ENCODE assay signal across 9 mouse cellular contexts in genomic region chr19:50440246-50440910, GRCm38 (mm10).
DNase-seq lines count a peak whose midpoint lies in the region; ATAC-seq and TF ChIP-seq lines count a peak whose summit lies in the region.
"Had no signal": no experiment of that assay in that cellular context is flagged by ENCODE, and none has a peak within 500 bp of the region (broad histone marks: within the 10 kb centered on the region; RNA-seq: fewer than 3 reads in every experiment).

No protein-coding gene starts in this region.

- no peak for TF ChIP-seq CTCF in lung, embryonic 14.5 days (IDR thresholded peaks at IDR 0.05; ENCODE audit: low read depth)
- no peak for TF ChIP-seq CTCF in hindbrain, postnatal 0 days (IDR thresholded peaks at IDR 0.05; ENCODE audit: low read depth)

- peak; percentile 9 for DNase-seq in lung, embryonic 14.5 days
- no peak for DNase-seq in lung, postnatal 4 days
- peak; percentile 29 for DNase-seq in embryonic facial prominence, embryonic 14.5 days (ENCODE audit: low spot score)
- peak; percentile 63 for DNase-seq in hindbrain, postnatal 0 days (ENCODE audit: low spot score)
- no peak for DNase-seq in spleen, postnatal 4 days (ENCODE audit: low spot score in 2 of 2)
- no peak for DNase-seq in lung, postnatal 36 days
- no peak for DNase-seq in spleen, postnatal 36 days (ENCODE audit: low spot score in 2 of 2)

- peak overlapping the region; percentile 31 for H3K4me2 ChIP-seq in lung, embryonic 14.5 days
- H3K4me2 ChIP-seq in embryonic facial prominence, embryonic 14.5 days (ENCODE audit: low read depth, low read length), result peak overlapping the region; percentile 42
- peak overlapping the region; percentile 45 for H3K4me2 ChIP-seq in hindbrain, postnatal 0 days (ENCODE audit: low read depth, low read length)
- peak overlapping the region; percentile 50 for H3K4me2 ChIP-seq in neural tube, embryonic 15.5 days

- H3K4me3 ChIP-seq in lung, embryonic 14.5 days (ENCODE audit: low read depth, low read length), result no peak overlapping the region; the same call in 1 of the 2 replicates
- no peak overlapping the region for H3K4me3 ChIP-seq in embryonic facial prominence, embryonic 14.5 days (ENCODE audit: low read depth, low read length)
- H3K4me3 ChIP-seq in hindbrain, postnatal 0 days (ENCODE audit: low read length), result peak overlapping the region; percentile 6; the same call in 1 of the 2 replicates
- H3K4me3 ChIP-seq in neural tube, embryonic 15.5 days (replicated peaks), result peak overlapping the region; percentile 16
- H3K4me3 ChIP-seq: megakaryocyte, embryonic 14.5 days had no signal

- H3K9ac ChIP-seq in lung, embryonic 14.5 days, result no peak overlapping the region
- H3K9ac ChIP-seq in embryonic facial prominence, embryonic 14.5 days (ENCODE audit: low read depth, low read length), result no peak overlapping the region
- H3K9ac ChIP-seq in hindbrain, postnatal 0 days (replicated peaks; ENCODE audit: low read length), result no peak overlapping the region
- 0 out of 2 replicates have a peak overlapping the region, but pooled peaks have one; percentile 8 for H3K9ac ChIP-seq in neural tube, embryonic 15.5 days (replicated peaks)

- WGBS in lung, embryonic 14.5 days, result 5% methylated on average over 11 of the region's 11 CpGs
- 3% methylated on average over 11 of the region's 11 CpGs for WGBS in embryonic facial prominence, embryonic 14.5 days
- WGBS in hindbrain, postnatal 0 days, result 4% methylated on average over 11 of the region's 11 CpGs
- 2% methylated on average over 11 of the region's 11 CpGs for WGBS in neural tube, embryonic 15.5 days

- ATAC-seq in lung, embryonic 14.5 days (ENCODE audit: insufficient read depth), result no peak
- ATAC-seq in embryonic facial prominence, embryonic 14.5 days (ENCODE audit: low read depth), result no peak
- ATAC-seq in hindbrain, postnatal 0 days, result no peak; the same call in 1 of the 2 replicates
- ATAC-seq in neural tube, embryonic 15.5 days (ENCODE audit: low FRiP score), result peak; percentile 32; the same call in 1 of the 2 replicates

- H3K4me1 ChIP-seq in lung, embryonic 14.5 days (ENCODE audit: insufficient read depth), result no peaks in the 10 kb centered on the region
- peaks cover 2% of the 10 kb centered on the region; the same call in 1 of the 2 replicates for H3K4me1 ChIP-seq in embryonic facial prominence, embryonic 14.5 days (ENCODE audit: control insufficient read depth, insufficient read depth, low read length)
- H3K4me1 ChIP-seq in hindbrain, postnatal 0 days (ENCODE audit: insufficient read depth, low read length), result peaks cover 7% of the 10 kb centered on the region; the same call in 1 of the 2 replicates
- H3K4me1 ChIP-seq in neural tube, embryonic 15.5 days, result peaks cover 42% of the 10 kb centered on the region
- H3K4me1 ChIP-seq: megakaryocyte, embryonic 14.5 days had no signal

- no peaks in the 10 kb centered on the region for H3K9me3 ChIP-seq in lung, embryonic 14.5 days (ENCODE audit: low read depth, low read length)
- H3K9me3 ChIP-seq in embryonic facial prominence, embryonic 14.5 days (ENCODE audit: control insufficient read depth, low read length), result no peaks in the 10 kb centered on the region
- H3K9me3 ChIP-seq in hindbrain, postnatal 0 days (ENCODE audit: low read length), result no peaks in the 10 kb centered on the region
- no peaks in the 10 kb centered on the region for H3K9me3 ChIP-seq in neural tube, embryonic 15.5 days (replicated peaks)

- H3K27me3 ChIP-seq in lung, embryonic 14.5 days (ENCODE audit: insufficient read depth, low read length), result no peaks in the 10 kb centered on the region
- H3K27me3 ChIP-seq in embryonic facial prominence, embryonic 14.5 days (replicated peaks; ENCODE audit: control insufficient read depth, insufficient read depth, low read length), result no peaks in the 10 kb centered on the region
- no peaks in the 10 kb centered on the region for H3K27me3 ChIP-seq in hindbrain, postnatal 0 days (ENCODE audit: insufficient read depth, low read length)
- no peaks in the 10 kb centered on the region for H3K27me3 ChIP-seq in neural tube, embryonic 15.5 days (replicated peaks)
- H3K27me3 ChIP-seq: megakaryocyte, embryonic 14.5 days had no signal

- H3K27ac ChIP-seq in lung, embryonic 14.5 days (ENCODE audit: low read depth), result no peak overlapping the region
- no peak overlapping the region for H3K27ac ChIP-seq in embryonic facial prominence, embryonic 14.5 days (replicated peaks; ENCODE audit: low read depth, low read length)
- H3K27ac ChIP-seq in hindbrain, postnatal 0 days, result peak overlapping the region; percentile 3
- peak overlapping the region; percentile 58 for H3K27ac ChIP-seq in neural tube, embryonic 15.5 days (replicated peaks)

- no peaks in the 10 kb centered on the region for H3K36me3 ChIP-seq in lung, embryonic 14.5 days (ENCODE audit: insufficient read depth)
- no peaks in the 10 kb centered on the region for H3K36me3 ChIP-seq in embryonic facial prominence, embryonic 14.5 days (ENCODE audit: control insufficient read depth, insufficient read depth, low read length)
- no peaks in the 10 kb centered on the region for H3K36me3 ChIP-seq in hindbrain, postnatal 0 days (ENCODE audit: insufficient read depth, low read length)
- no peaks in the 10 kb centered on the region for H3K36me3 ChIP-seq in neural tube, embryonic 15.5 days

Comparison
In these comparisons a context has a peak if more than half of its experiments do, and no peak if none do; other contexts are left out.
1. DNase-seq: peak in lung, embryonic 14.5 days (single experiment), embryonic facial prominence, embryonic 14.5 days (single experiment) and hindbrain, postnatal 0 days (single experiment); none in lung, postnatal 4 days (0 of 2), spleen, postnatal 4 days (0 of 2), lung, postnatal 36 days (single experiment) and spleen, postnatal 36 days (0 of 2).
2. H3K27ac ChIP-seq: peak in hindbrain, postnatal 0 days (single experiment) and neural tube, embryonic 15.5 days (single experiment); none in lung, embryonic 14.5 days (single experiment) and embryonic facial prominence, embryonic 14.5 days (single experiment).
3. H3K4me3 ChIP-seq: peak in hindbrain, postnatal 0 days (single experiment) and neural tube, embryonic 15.5 days (single experiment); none in lung, embryonic 14.5 days (single experiment) and embryonic facial prominence, embryonic 14.5 days (single experiment).
4. Peak in every context shown above with its lines, with median percentiles within 50 percentile points of each other: H3K4me2 ChIP-seq.